Mouse (Mus musculus): ENCODE measurements around the gene Flnb. TPM values are rescaled to one million over a fixed set of nuclear protein-coding genes. Genes with fewer than 3 reads are reported as not detected.

Flnb gene
- polyA plus RNA-seq, 1 experiment from 2014 or later: 7.0 TPM

- H3K27me3 ChIP-seq (ENCODE audit: control insufficient read depth, insufficient read depth, low read length): no peaks in the 10 kb centered on the region
- peaks cover 43% of the 10 kb centered on the region for H3K36me3 ChIP-seq (ENCODE audit: control insufficient read depth, insufficient read depth, low read length)
- no peak for ATAC-seq (ENCODE audit: low read depth)
- H3K4me1 ChIP-seq (ENCODE audit: control insufficient read depth, insufficient read depth, low read length): 0 out of 2 replicates have a peak, but pooled peaks cover 5% of the 10 kb centered on the region
- no peak overlapping the region for H3K4me2 ChIP-seq (ENCODE audit: low read depth, low read length)
- H3K9me3 ChIP-seq (ENCODE audit: control insufficient read depth, low read length): no peaks in the 10 kb centered on the region
- no peak overlapping the region for H3K27ac ChIP-seq (ENCODE audit: low read depth, low read length)
- 96% methylated on average over 4 of the region's 4 CpGs for WGBS
- no peak overlapping the region for H3K9ac ChIP-seq (replicated peaks; ENCODE audit: low read depth, low read length)
- no peak overlapping the region for H3K4me3 ChIP-seq (ENCODE audit: low read depth, low read length)
These were observed 114.4 kb downstream of the Flnb start for GRCm38 (mm10) chr14:7932151-7932550.

- Histone ChIP-seq H3K4me1 (ENCODE audit: control insufficient read depth, insufficient read depth, low read length) (0 out of 2 replicates have a peak, but pooled peaks cover 6% of the 10 kb centered on the region), H3K9me3 (ENCODE audit: control insufficient read depth, low read length) (no peaks in the 10 kb centered on the region), H3K27me3 (ENCODE audit: control insufficient read depth, insufficient read depth, low read length) (no peaks in the 10 kb centered on the region), H3K27ac (ENCODE audit: low read depth, low read length) (no peak overlapping the region), H3K9ac (replicated peaks; ENCODE audit: low read depth, low read length) (no peak overlapping the region), H3K4me3 (ENCODE audit: low read depth, low read length) (no peak overlapping the region), H3K4me2 (ENCODE audit: low read depth, low read length) (no peak overlapping the region), H3K36me3 (ENCODE audit: control insufficient read depth, insufficient read depth, low read length) (peaks cover 30% of the 10 kb centered on the region)
- ATAC-seq (ENCODE audit: low read depth): no peak
- WGBS: 90% methylated on average over 7 of the region's 7 CpGs
These were observed 116.4 kb downstream of the Flnb start for GRCm38 (mm10) chr14:7934166-7934565.

- WGBS: 16% methylated on average over 17 of the region's 17 CpGs
- Histone ChIP-seq H3K27ac (ENCODE audit: low read depth, low read length) (no peak overlapping the region), H3K9ac (replicated peaks; ENCODE audit: low read depth, low read length) (no peak overlapping the region), H3K4me3 (ENCODE audit: low read depth, low read length) (no peak overlapping the region), H3K4me1 (ENCODE audit: control insufficient read depth, insufficient read depth, low read length) (0 out of 2 replicates have a peak, but pooled peaks cover 6% of the 10 kb centered on the region), H3K9me3 (ENCODE audit: control insufficient read depth, low read length) (no peaks in the 10 kb centered on the region), H3K27me3 (ENCODE audit: control insufficient read depth, insufficient read depth, low read length) (no peaks in the 10 kb centered on the region), H3K4me2 (ENCODE audit: low read depth, low read length) (no peak overlapping the region), H3K36me3 (ENCODE audit: control insufficient read depth, insufficient read depth, low read length) (peaks cover 9% of the 10 kb centered on the region; the same call in 1 of the 2 replicates)
- peak; percentile 68 for ATAC-seq (ENCODE audit: low read depth)
These were observed 119.4 kb downstream of the Flnb start for GRCm38 (mm10) chr14:7937052-7937630.

- ATAC-seq (ENCODE audit: low read depth): no peak
- Histone ChIP-seq H3K9ac (replicated peaks; ENCODE audit: low read depth, low read length) (no peak overlapping the region), H3K27ac (ENCODE audit: low read depth, low read length) (no peak overlapping the region), H3K27me3 (ENCODE audit: control insufficient read depth, insufficient read depth, low read length) (no peaks in the 10 kb centered on the region), H3K9me3 (ENCODE audit: control insufficient read depth, low read length) (no peaks in the 10 kb centered on the region), H3K4me2 (ENCODE audit: low read depth, low read length) (no peak overlapping the region), H3K4me1 (ENCODE audit: control insufficient read depth, insufficient read depth, low read length) (0 out of 2 replicates have a peak, but pooled peaks cover 6% of the 10 kb centered on the region), H3K36me3 (ENCODE audit: control insufficient read depth, insufficient read depth, low read length) (peaks cover 18% of the 10 kb centered on the region; the same call in 1 of the 2 replicates), H3K4me3 (ENCODE audit: low read depth, low read length) (no peak overlapping the region)
- WGBS: 76% methylated on average over 19 of the region's 19 CpGs
These were observed 121.3 kb downstream of the Flnb start for GRCm38 (mm10) chr14:7938809-7939784.

GRCm38 (mm10) chr14:7941413-7941812, 123.7 kb downstream of the Flnb start:
- 0 out of 2 replicates have a peak, but pooled peaks cover 6% of the 10 kb centered on the region for H3K4me1 ChIP-seq (ENCODE audit: control insufficient read depth, insufficient read depth, low read length)
- no peaks in the 10 kb centered on the region for H3K9me3 ChIP-seq (ENCODE audit: control insufficient read depth, low read length)
- H3K36me3 ChIP-seq (ENCODE audit: control insufficient read depth, insufficient read depth, low read length): peaks cover 19% of the 10 kb centered on the region
- no peak overlapping the region for H3K9ac ChIP-seq (replicated peaks; ENCODE audit: low read depth, low read length)
- WGBS: 84% methylated on average over 5 of the region's 5 CpGs
- no peak overlapping the region for H3K27ac ChIP-seq (ENCODE audit: low read depth, low read length)
- ATAC-seq (ENCODE audit: low read depth): no peak
- no peaks in the 10 kb centered on the region for H3K27me3 ChIP-seq (ENCODE audit: control insufficient read depth, insufficient read depth, low read length)
- H3K4me2 ChIP-seq (ENCODE audit: low read depth, low read length): no peak overlapping the region
- no peak overlapping the region for H3K4me3 ChIP-seq (ENCODE audit: low read depth, low read length)

GRCm38 (mm10) chr14:7943101-7943800, 125.5 kb downstream of the Flnb start:
- H3K27ac ChIP-seq (ENCODE audit: low read depth, low read length): 0 out of 2 replicates have a peak overlapping the region, but pooled peaks have one; percentile 12
- H3K4me3 ChIP-seq (ENCODE audit: low read depth, low read length): no peak overlapping the region
- no peaks in the 10 kb centered on the region for H3K4me1 ChIP-seq (ENCODE audit: control insufficient read depth, insufficient read depth, low read length)
- H3K9me3 ChIP-seq (ENCODE audit: control insufficient read depth, low read length): no peaks in the 10 kb centered on the region
- H3K36me3 ChIP-seq (ENCODE audit: control insufficient read depth, insufficient read depth, low read length): peaks cover 19% of the 10 kb centered on the region
- H3K9ac ChIP-seq (replicated peaks; ENCODE audit: low read depth, low read length): no peak overlapping the region
- no peaks in the 10 kb centered on the region for H3K27me3 ChIP-seq (ENCODE audit: control insufficient read depth, insufficient read depth, low read length)
- no peak for ATAC-seq (ENCODE audit: low read depth)
- 72% methylated on average over 7 of the region's 7 CpGs for WGBS
- no peak overlapping the region for H3K4me2 ChIP-seq (ENCODE audit: low read depth, low read length)

GRCm38 (mm10) chr14:7943801-7944135, 126.0 kb downstream of the Flnb start:
- no peaks in the 10 kb centered on the region for H3K9me3 ChIP-seq (ENCODE audit: control insufficient read depth, low read length)
- no peaks in the 10 kb centered on the region for H3K4me1 ChIP-seq (ENCODE audit: control insufficient read depth, insufficient read depth, low read length)
- no peak overlapping the region for H3K4me2 ChIP-seq (ENCODE audit: low read depth, low read length)
- H3K4me3 ChIP-seq (ENCODE audit: low read depth, low read length): no peak overlapping the region
- no peak overlapping the region for H3K9ac ChIP-seq (replicated peaks; ENCODE audit: low read depth, low read length)
- no peak for ATAC-seq (ENCODE audit: low read depth)
- no peaks in the 10 kb centered on the region for H3K27me3 ChIP-seq (ENCODE audit: control insufficient read depth, insufficient read depth, low read length)
- 82% methylated on average over 3 of the region's 3 CpGs for WGBS
- peaks cover 21% of the 10 kb centered on the region for H3K36me3 ChIP-seq (ENCODE audit: control insufficient read depth, insufficient read depth, low read length)
- H3K27ac ChIP-seq (ENCODE audit: low read depth, low read length): 0 out of 2 replicates have a peak overlapping the region, but pooled peaks have one; percentile 12

- H3K36me3 ChIP-seq (ENCODE audit: control insufficient read depth, insufficient read depth, low read length): peaks cover 21% of the 10 kb centered on the region
- WGBS: 51% methylated on average over 8 of the region's 8 CpGs
- no peak overlapping the region for H3K27ac ChIP-seq (ENCODE audit: low read depth, low read length)
- ATAC-seq (ENCODE audit: low read depth): no peak
- H3K9ac ChIP-seq (replicated peaks; ENCODE audit: low read depth, low read length): no peak overlapping the region
- H3K4me3 ChIP-seq (ENCODE audit: low read depth, low read length): no peak overlapping the region
- no peaks in the 10 kb centered on the region for H3K27me3 ChIP-seq (ENCODE audit: control insufficient read depth, insufficient read depth, low read length)
- no peak overlapping the region for H3K4me2 ChIP-seq (ENCODE audit: low read depth, low read length)
- no peaks in the 10 kb centered on the region for H3K4me1 ChIP-seq (ENCODE audit: control insufficient read depth, insufficient read depth, low read length)
- no peaks in the 10 kb centered on the region for H3K9me3 ChIP-seq (ENCODE audit: control insufficient read depth, low read length)
These were observed 126.7 kb downstream of the Flnb start for GRCm38 (mm10) chr14:7944349-7945039.

All from neural tube, embryonic 14.5 days (tissue).